Mouse (Mus musculus) brain, embryonic 18.5 days (tissue): ENCODE measurements around the gene Klra10.
"Not testable (repeated sequence)": the region's sequence is repeated elsewhere in the genome, so short reads cannot be mapped to it uniquely, and the experiment has no call there.

Experiments used
- DNase-seq: peaks from one replicate; pipeline ENCODE4 v3.0.0-alpha.2; 2012; ENCODE audit warnings: low read depth, low spot score

Gene Klra10

GRCm38 (mm10) chr6:130281828-130282227, at the start of gene Klra10:
TSS of gene Klra10 (minus strand) at chr6:130281928.
- DNase-seq, result not testable (repeated sequence)

- no peak for DNase-seq
Observed at GRCm38 (mm10) chr6:130287984-130288649, 6.4 kb upstream of the Klra10 start.

DNA sequence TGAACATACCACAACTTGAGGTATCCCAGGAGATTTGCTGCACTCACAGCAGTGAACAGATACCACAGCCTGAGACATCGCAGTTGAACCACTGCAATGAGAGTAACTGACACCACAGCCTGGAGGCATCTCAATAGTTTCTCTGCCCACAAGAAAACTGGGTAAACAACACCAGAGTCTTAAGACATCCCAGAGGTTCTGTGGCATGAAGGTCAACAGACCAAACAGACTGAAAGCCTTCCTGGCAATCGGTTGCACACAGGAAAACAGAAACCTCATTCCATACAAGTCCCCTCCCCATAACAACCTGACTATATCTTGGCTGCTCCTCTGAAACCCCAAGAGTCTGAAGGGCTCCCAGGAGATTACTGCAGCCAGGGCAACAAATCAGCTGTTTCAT, 26.4 kb downstream of the Klra10 start:
- DNase-seq, result no peak

GRCm38 (mm10) chr6:130237536-130237935, 44.2 kb downstream of the Klra10 start:
- DNase-seq, result no peak

GRCm38 (mm10) chr6:130236635-130237034, 45.1 kb downstream of the Klra10 start:
- no peak for DNase-seq

DNA sequence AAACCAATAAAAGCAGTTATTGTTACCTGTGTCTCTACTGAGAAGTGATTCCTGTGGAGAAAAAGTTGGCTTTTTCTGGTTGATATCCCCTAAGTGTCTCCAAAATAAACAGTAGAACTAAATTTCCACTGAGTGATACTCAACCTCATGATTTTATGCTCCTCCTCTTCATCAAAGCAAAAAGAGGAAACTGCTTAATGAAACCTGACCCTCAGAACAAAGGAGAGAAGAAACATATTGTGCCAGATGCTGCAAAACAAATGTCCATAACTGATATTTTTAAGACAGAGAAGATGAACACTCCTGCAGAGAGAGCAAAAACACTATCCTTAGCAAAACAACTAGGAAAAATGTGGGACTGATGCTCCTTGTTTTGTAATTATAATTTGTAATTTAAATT, 48.5 kb downstream of the Klra10 start, which contains the start of gene Klra7:
Gene Klra7, minus strand, starts transcription at position 101 of the 400 bp plus-strand sequence.
- no peak for DNase-seq
